Mouse (Mus musculus): ENCODE results near the gene Cnot9. TPM values are rescaled to one million over a fixed set of nuclear protein-coding genes. Genes with fewer than 3 reads are reported as not detected.

Gene Cnot9
- polyA plus RNA-seq (2012; rRNA removed): 50.3 and 54.8 TPM in 2 replicates

DNA sequence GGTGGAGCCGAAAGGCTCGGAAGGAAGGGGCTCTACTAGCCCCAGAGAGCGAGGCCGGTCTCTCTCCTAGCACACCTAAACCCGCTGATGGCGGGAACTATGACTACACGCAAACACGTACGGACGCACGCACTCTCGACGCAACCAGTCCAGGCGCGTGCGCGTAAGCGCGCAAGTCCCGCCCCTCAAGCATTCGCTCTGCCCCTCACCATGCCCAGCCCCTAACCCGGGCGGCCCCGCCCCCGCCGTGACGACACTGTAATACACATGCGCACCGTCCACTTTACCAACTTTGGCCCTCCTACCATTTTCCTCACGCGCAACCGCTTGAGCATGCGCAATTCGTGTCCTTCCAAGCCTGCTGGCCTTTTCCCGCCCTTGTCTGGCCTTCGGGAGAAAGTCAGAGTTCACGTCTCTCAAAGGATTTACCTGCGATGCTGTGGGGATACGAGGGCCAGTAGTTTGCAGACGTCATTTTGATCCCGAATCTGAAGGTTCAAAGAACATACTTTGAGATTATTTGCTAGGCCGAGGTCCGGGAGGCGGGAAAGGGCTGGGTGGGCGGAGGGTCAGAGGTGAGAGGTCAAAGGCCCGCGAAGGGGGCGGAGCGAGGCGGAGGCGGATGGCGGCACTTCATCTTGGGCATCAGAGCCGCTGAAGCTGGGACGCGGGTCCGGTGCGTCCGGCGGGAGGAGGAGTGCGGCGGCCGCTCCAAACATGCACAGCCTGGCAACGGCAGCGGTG, at the start of gene Cnot9:
TSS of gene Cnot9 (plus strand) at position 338 of the 744 bp plus-strand sequence.

DNA sequence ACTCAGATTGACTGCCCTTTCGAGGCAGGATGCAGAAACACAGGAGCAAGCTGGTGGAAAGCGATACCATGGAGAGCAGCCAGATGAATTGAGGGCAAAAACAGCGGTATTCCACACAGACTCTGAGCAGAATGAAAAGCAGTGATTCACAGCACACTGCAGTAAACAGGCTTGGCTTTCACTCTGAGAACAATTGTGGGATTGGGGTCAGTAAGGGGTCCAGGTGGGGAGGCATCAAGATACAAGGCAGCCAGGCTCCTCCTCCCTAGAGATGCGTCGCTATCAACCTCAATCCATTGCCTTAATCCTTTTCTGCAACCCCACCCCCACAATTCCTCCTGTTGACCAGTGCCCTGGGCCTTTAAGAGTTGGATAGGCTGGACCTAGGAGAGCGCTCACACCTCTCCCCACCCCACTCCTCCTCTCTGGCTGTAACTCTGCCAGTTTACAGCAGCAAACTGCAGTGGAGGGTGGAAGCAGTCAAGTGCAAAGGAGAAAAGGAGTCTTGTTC, 36.6 kb downstream of the Cnot9 start, which contains the start of gene Plcd4:
TSS of gene Plcd4 (plus strand) at position 438 of the 511 bp plus-strand sequence.

DNA sequence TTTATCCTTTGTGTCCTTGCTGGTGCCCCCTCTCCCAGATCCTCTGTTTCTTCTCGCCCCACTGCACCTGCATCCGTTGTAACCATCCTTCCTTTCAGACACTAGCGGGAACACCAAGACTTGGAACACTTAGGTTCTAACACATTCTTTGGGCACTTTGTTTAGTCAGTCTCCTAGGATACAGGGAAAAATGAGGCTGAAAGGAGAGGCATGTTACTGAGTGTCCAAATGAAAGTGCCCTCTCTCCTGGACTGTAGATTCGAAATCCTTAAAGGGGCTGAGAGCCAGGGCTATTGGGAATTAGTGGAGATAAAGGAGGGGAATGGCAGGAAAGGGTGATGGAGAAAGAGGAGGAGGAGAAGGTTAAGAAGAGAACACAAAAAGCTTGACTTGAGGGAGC, 38.3 kb downstream of the Cnot9 start, which contains the start of gene Usp37:
TSS of gene Usp37 (minus strand) at position 101 of the 400 bp plus-strand sequence.

Other genes starting within 250 kb of the Cnot9 start
- gene Gpbar1, start 227.5 kb upstream of the Cnot9 start, polyA plus RNA-seq (2012; rRNA removed): 0.05 and 0.06 TPM in 2 replicates
- gene Aamp, start 221.3 kb upstream of the Cnot9 start, polyA plus RNA-seq (2012; rRNA removed): 170 and 189 TPM in 2 replicates
- 64.7 and 71.0 TPM in 2 replicates for gene Pnkd, start 221.1 kb upstream of the Cnot9 start, polyA plus RNA-seq (2012; rRNA removed)
- 5.7 and 12.6 TPM in 2 replicates for gene Tmbim1, start 200.4 kb upstream of the Cnot9 start, polyA plus RNA-seq (2012; rRNA removed)
- 2.4 and 2.7 TPM in 2 replicates for gene Catip, start 143.9 kb upstream of the Cnot9 start, polyA plus RNA-seq (2012; rRNA removed)
- gene Slc11a1, start 130.9 kb upstream of the Cnot9 start, polyA plus RNA-seq (2012; rRNA removed): 4.1 and 4.3 TPM in 2 replicates
- 40.5 and 53.6 TPM in 2 replicates for gene Ctdsp1, start 114.5 kb upstream of the Cnot9 start, polyA plus RNA-seq (2012; rRNA removed)
- gene Vil1, start 96.7 kb upstream of the Cnot9 start, polyA plus RNA-seq (2012; rRNA removed): 0.05 and 0.06 TPM in 2 replicates
- gene Plcd4, start 36.8 kb downstream of the Cnot9 start, polyA plus RNA-seq (2012; rRNA removed): 2.6 and 3.4 TPM in 2 replicates
- gene Usp37, start 38.2 kb downstream of the Cnot9 start, polyA plus RNA-seq (2012; rRNA removed): 11.9 and 12.6 TPM in 2 replicates
- gene Zfp142, start 82.2 kb downstream of the Cnot9 start, polyA plus RNA-seq (2012; rRNA removed): 21.8 and 22.3 TPM in 2 replicates
- gene Bcs1l, start 82.2 kb downstream of the Cnot9 start, polyA plus RNA-seq (2012; rRNA removed): 27.5 and 28.9 TPM in 2 replicates
- gene Rnf25, start 95.3 kb downstream of the Cnot9 start, polyA plus RNA-seq (2012; rRNA removed): 148 and 159 TPM in 2 replicates
- gene Stk36, start 95.4 kb downstream of the Cnot9 start, polyA plus RNA-seq (2012; rRNA removed): 23.1 TPM in 2 replicates
- gene Ttll4, start 155.7 kb downstream of the Cnot9 start, polyA plus RNA-seq (2012; rRNA removed): 33.3 and 38.8 TPM in 2 replicates
- 2.5 and 4.0 TPM in 2 replicates for gene Cyp27a1, start 207.5 kb downstream of the Cnot9 start, polyA plus RNA-seq (2012; rRNA removed)
- 0.07 and 0.98 TPM in 2 replicates for gene Prkag3, start 243.2 kb downstream of the Cnot9 start, polyA plus RNA-seq (2012; rRNA removed)